In the genomic region with DNA sequence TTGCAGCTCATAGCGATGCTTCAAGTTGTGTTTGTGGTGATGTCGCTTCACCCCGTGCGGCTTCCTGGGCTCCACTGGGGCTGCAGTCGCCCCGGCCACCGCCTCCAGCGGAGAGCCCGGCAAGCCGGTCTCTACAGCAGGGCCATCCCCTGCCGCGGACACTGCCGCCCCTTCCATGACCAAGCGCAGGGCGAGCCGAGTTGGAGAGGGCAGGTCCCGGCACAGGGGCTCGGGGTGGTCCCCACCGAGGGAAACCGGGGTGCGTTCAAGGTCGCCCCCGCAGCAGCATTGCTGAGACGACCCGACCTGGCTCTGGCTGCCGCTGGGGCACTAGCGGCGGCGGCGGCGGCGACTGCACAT, we compare ENCODE assay signal across 8 mouse cellular contexts. TPM values are rescaled to one million over a fixed set of nuclear protein-coding genes. Genes with fewer than 3 reads are reported as not detected.
DNase-seq lines count a peak whose midpoint lies in the region; ATAC-seq and TF ChIP-seq lines count a peak whose summit lies in the region.

No protein-coding gene starts in this region.

- H3K27ac ChIP-seq in heart, postnatal 0 days (ENCODE audit: low read depth), result peak overlapping the region; percentile 99
- peak overlapping the region; percentile 99 for H3K27ac ChIP-seq in hindbrain, embryonic 12.5 days
- H3K27ac ChIP-seq in midbrain, embryonic 13.5 days, result peak overlapping the region; percentile 99

- H3K4me2 ChIP-seq in heart, postnatal 0 days (ENCODE audit: low read depth, low read length), result peak overlapping the region; percentile 95
- peak overlapping the region; percentile 87 for H3K4me2 ChIP-seq in hindbrain, embryonic 12.5 days (replicated peaks)
- peak overlapping the region; percentile 90 for H3K4me2 ChIP-seq in midbrain, embryonic 13.5 days (replicated peaks)

- H3K36me3 ChIP-seq in heart, postnatal 0 days (replicated peaks; ENCODE audit: control insufficient read depth, insufficient read depth, low read length), result no peaks in the 10 kb centered on the region
- H3K36me3 ChIP-seq in hindbrain, embryonic 12.5 days, result no peaks in the 10 kb centered on the region
- H3K36me3 ChIP-seq in midbrain, embryonic 13.5 days, result no peaks in the 10 kb centered on the region

- H3K9ac ChIP-seq in heart, postnatal 0 days (replicated peaks; ENCODE audit: low read depth, low read length), result peak overlapping the region; percentile 99
- peak overlapping the region; percentile 99 for H3K9ac ChIP-seq in hindbrain, embryonic 12.5 days
- H3K9ac ChIP-seq in midbrain, embryonic 13.5 days (replicated peaks), result peak overlapping the region; percentile 100

- H3K4me1 ChIP-seq in heart, postnatal 0 days (ENCODE audit: control insufficient read depth, insufficient read depth), result peaks cover 33% of the 10 kb centered on the region
- H3K4me1 ChIP-seq in hindbrain, embryonic 12.5 days, result peaks cover 67% of the 10 kb centered on the region
- peaks cover 66% of the 10 kb centered on the region for H3K4me1 ChIP-seq in midbrain, embryonic 13.5 days (replicated peaks)

- DNase-seq in heart, postnatal 0 days (ENCODE audit: low spot score), result no peak
- DNase-seq in heart, adult 8-10 months (ENCODE audit: low spot score), result no peak
- peak; percentile 45 for DNase-seq in ZHBTc4 (ENCODE audit: low read depth, low spot score)
- no peak for DNase-seq in layer of hippocampus, adult 9-11 months
- DNase-seq in ovary, postnatal 36 days (ENCODE audit: low spot score), result no peak
- no peak for DNase-seq in thymus, postnatal 14 days

- no peak; the same call in 1 of the 2 replicates for TF ChIP-seq EP300 in heart, postnatal 0 days (IDR thresholded peaks at IDR 0.05; ENCODE audit: low read depth)

- TF ChIP-seq CTCF in heart, postnatal 0 days (IDR thresholded peaks at IDR 0.05; ENCODE audit: low read depth), result no peak

- H3K27me3 ChIP-seq in heart, postnatal 0 days (ENCODE audit: control insufficient read depth, insufficient read depth, low read length), result no peaks in the 10 kb centered on the region
- no peaks in the 10 kb centered on the region for H3K27me3 ChIP-seq in hindbrain, embryonic 12.5 days
- no peaks in the 10 kb centered on the region for H3K27me3 ChIP-seq in midbrain, embryonic 13.5 days

- no peaks in the 10 kb centered on the region for H3K9me3 ChIP-seq in heart, postnatal 0 days (replicated peaks; ENCODE audit: control insufficient read depth, low read length)
- H3K9me3 ChIP-seq in hindbrain, embryonic 12.5 days (replicated peaks), result no peaks in the 10 kb centered on the region
- no peaks in the 10 kb centered on the region for H3K9me3 ChIP-seq in midbrain, embryonic 13.5 days

- ATAC-seq in heart, postnatal 0 days (ENCODE audit: insufficient read depth, low read depth), result peak; percentile 9
- ATAC-seq in hindbrain, embryonic 12.5 days (ENCODE audit: low FRiP score), result peak; percentile 39
- peak; percentile 63 for ATAC-seq in midbrain, embryonic 13.5 days

- H3K4me3 ChIP-seq in heart, postnatal 0 days (ENCODE audit: low read depth, low read length), result peak overlapping the region; percentile 95
- peak overlapping the region; percentile 87 for H3K4me3 ChIP-seq in hindbrain, embryonic 12.5 days
- H3K4me3 ChIP-seq in midbrain, embryonic 13.5 days (replicated peaks), result peak overlapping the region; percentile 87

- WGBS in heart, postnatal 0 days, result under 1% methylated on average over 22 of the region's 32 CpGs
- WGBS in hindbrain, embryonic 12.5 days, result under 1% methylated on average over 30 of the region's 32 CpGs
- under 1% methylated on average over 30 of the region's 32 CpGs for WGBS in midbrain, embryonic 13.5 days

RNA-seq across cellular contexts. Expression of a gene that starts 0.2 kb away (rescaled TPM):
- total RNA-seq in heart, postnatal 0 days (2014; rRNA removed; ENCODE audit: low replicate concordance), result 33.6 and 36.8 TPM in 2 replicates
- polyA plus RNA-seq in heart, postnatal 0 days (2015; fragmentation: Nextera tagmentation; extraction: Ambion mirVana), result 1.4 and 1.7 TPM in 2 replicates
- 10 to 100 TPM; 23.9 to 43.8 (median 34.0) TPM for total RNA-seq in heart, adult 8-10 months (2022)
- 4.6 and 4.9 TPM in 2 replicates for polyA plus RNA-seq in hindbrain, embryonic 12.5 days (2016; fragmentation: Nextera tagmentation; extraction: Ambion mirVana)
- polyA plus RNA-seq in midbrain, embryonic 13.5 days (2015; fragmentation: Nextera tagmentation; extraction: Ambion mirVana), result 4.9 and 5.0 TPM in 2 replicates

Comparison
In these comparisons a context has a peak if more than half of its experiments do, and no peak if none do; other contexts are left out.
1. ATAC-seq: peak in every context shown above with its lines; median percentile 63 in midbrain, embryonic 13.5 days; 39 in hindbrain, embryonic 12.5 days; 9 in heart, postnatal 0 days.